Mouse (Mus musculus) small intestine, adult 2 months (tissue): ENCODE measurements around the gene Fer1l5. TPM values are rescaled to one million over a fixed set of nuclear protein-coding genes. Genes with fewer than 3 reads are reported as not detected.

ENCODE experiments used
- H3K27ac ChIP-seq: fragments of 200-500 bp; 2 replicates; pipeline ENCODE4 v1.5.1; 2012; ENCODE audit warnings: low read depth, low read length, control low read depth, inconsistent platforms; ENCODE audit not compliant: insufficient read depth
- H3K27me3 ChIP-seq: fragments of 200-500 bp; 2 replicates; pipeline ENCODE4 v1.6.1; 2012; ENCODE audit warnings: mild to moderate bottlenecking, moderate library complexity, low read length, inconsistent platforms; ENCODE audit not compliant: control insufficient read depth, insufficient read depth
- H3K36me3 ChIP-seq: fragments of 200-500 bp; 2 replicates; pipeline ENCODE4 v1.6.1; 2012; ENCODE audit warnings: mild to moderate bottlenecking, low read length, control low read depth, inconsistent platforms; ENCODE audit not compliant: control insufficient read depth, insufficient read depth
- H3K4me1 ChIP-seq: fragments of 200-500 bp; 2 replicates; pipeline ENCODE4 v1.6.1; 2012; ENCODE audit warnings: low read length, inconsistent platforms, mixed read lengths; ENCODE audit not compliant: control insufficient read depth, insufficient read depth, insufficient read length
- H3K4me3 ChIP-seq: fragments of 200-500 bp; 2 replicates; pipeline ENCODE4 v1.5.1; 2012; ENCODE audit warnings: low read depth, mild to moderate bottlenecking, control low read depth, inconsistent platforms, low read length, moderate library complexity
- CTCF ChIP-seq: fragments of 200-500 bp; IDR thresholded peaks from 2 replicates; pipeline ENCODE4 v1.5.1; 2012; ENCODE audit warnings: low read depth, mild to moderate bottlenecking, control low read depth, inconsistent platforms, low read length, moderate library complexity, mixed read lengths; ENCODE audit not compliant: insufficient replicate concordance, insufficient read length; ENCODE audit errors: extremely low read depth
- POLR2A ChIP-seq: fragments of 200-500 bp; IDR thresholded peaks from 2 replicates; pipeline ENCODE4 v1.6.1; 2012; ENCODE audit warnings: low read depth, mild to moderate bottlenecking, control low read depth, inconsistent platforms, low read length, moderate library complexity
- WGBS: fragments of 180-500 bp; shearing (Covaris S2); methylation state at CpG from one replicate; pipeline ENCODE4 v1.1.7; 2018; 5-methylcytosine and 5-hydroxymethylcytosine counted together
- polyA plus RNA-seq: library from polyadenylated mRNA; depleted of rRNA; stranded (reverse); fragments of >200 nt; gene quantifications from 2 replicates; pipeline ENCODE4 v1.2.3, GENCODE M21; 2012; rRNA removed

The Fer1l5 gene
- polyA plus RNA-seq, 1 experiment: not detected

GRCm38 (mm10) chr1:36461829-36462228, 89.7 kb downstream of the Fer1l5 start:
- Histone ChIP-seq H3K4me3 (no peak overlapping the region), H3K27ac (no peak overlapping the region), H3K27me3 (no peaks in the 10 kb centered on the region), H3K36me3 (no peaks in the 10 kb centered on the region), H3K4me1 (no peaks in the 10 kb centered on the region)
- WGBS: 22% methylated on average over 2 of the region's 2 CpGs
- TF ChIP-seq CTCF (no peak), POLR2A (no peak)

- no peak overlapping the region for H3K27ac ChIP-seq
- WGBS: 22% methylated on average over 4 of the region's 4 CpGs
Observed at GRCm38 (mm10) chr1:36465641-36466160, 93.6 kb downstream of the Fer1l5 start.

GRCm38 (mm10) chr1:36467446-36467845, 95.4 kb downstream of the Fer1l5 start:
- Histone ChIP-seq H3K4me3 (no peak overlapping the region), H3K27me3 (no peaks in the 10 kb centered on the region), H3K4me1 (peaks cover 3% of the 10 kb centered on the region; the same call in 1 of the 2 replicates), H3K27ac (no peak overlapping the region), H3K36me3 (no peaks in the 10 kb centered on the region)
- WGBS: 71% methylated on average over 5 of the region's 5 CpGs
- no peak for TF ChIP-seq CTCF
- TF ChIP-seq POLR2A: no peak

More at GRCm38 (mm10) chr1:36465641-36466160, 93.6 kb downstream of the Fer1l5 start:
- H3K4me1 ChIP-seq: peaks cover 3% of the 10 kb centered on the region; the same call in 1 of the 2 replicates
- no peaks in the 10 kb centered on the region for H3K36me3 ChIP-seq
- TF ChIP-seq CTCF (no peak), POLR2A (no peak)
- H3K4me3 ChIP-seq: no peak overlapping the region
- no peaks in the 10 kb centered on the region for H3K27me3 ChIP-seq

GRCm38 (mm10) chr1:36469811-36470444, 97.8 kb downstream of the Fer1l5 start:
- peak overlapping the region; percentile 26 for H3K27ac ChIP-seq

GRCm38 (mm10) chr1:36471181-36472105, 99.4 kb downstream of the Fer1l5 start, which contains the start of gene Cnnm4:
Cnnm4 (plus strand) TSS chr1:36471620.
- no peaks in the 10 kb centered on the region for H3K36me3 ChIP-seq
- TF ChIP-seq CTCF (no peak), POLR2A (peak; percentile 85; the same call in 1 of the 2 replicates)
- H3K4me1 ChIP-seq: peaks cover 3% of the 10 kb centered on the region; the same call in 1 of the 2 replicates
- H3K27me3 ChIP-seq: no peaks in the 10 kb centered on the region
- peak within 1 kb of the TSS; percentile 74 for H3K4me3 ChIP-seq
- peak within 1 kb of the TSS; percentile 99 for H3K27ac ChIP-seq
- under 1% methylated on average over 77 of the region's 98 CpGs for WGBS

More at GRCm38 (mm10) chr1:36469811-36470444, 97.8 kb downstream of the Fer1l5 start:
- WGBS: 46% methylated on average over 2 of the region's 2 CpGs
- TF ChIP-seq CTCF (no peak), POLR2A (no peak)
- no peaks in the 10 kb centered on the region for H3K36me3 ChIP-seq
- H3K27me3 ChIP-seq: no peaks in the 10 kb centered on the region
- peaks cover 3% of the 10 kb centered on the region; the same call in 1 of the 2 replicates for H3K4me1 ChIP-seq
- H3K4me3 ChIP-seq: no peak overlapping the region

Other genes with a start within 250 kb of the Fer1l5 start
- 6.2 and 11.7 TPM in 2 replicates for gene Uggt1, start 127.6 kb upstream of the Fer1l5 start, polyA plus RNA-seq
- 105 and 170 TPM in 2 replicates for gene Neurl3, start 97.6 kb upstream of the Fer1l5 start, polyA plus RNA-seq
- 4.0 and 11.1 TPM in 2 replicates for gene Arid5a, start 64.6 kb upstream of the Fer1l5 start, polyA plus RNA-seq
- gene Kansl3, start 3.1 kb upstream of the Fer1l5 start, polyA plus RNA-seq: 18.5 and 40.8 TPM in 2 replicates
- 3.9 and 5.5 TPM in 2 replicates for gene Lman2l, start 73.0 kb downstream of the Fer1l5 start, polyA plus RNA-seq
- 29.1 and 107 TPM in 2 replicates for gene Cnnm4, start 99.3 kb downstream of the Fer1l5 start, polyA plus RNA-seq
- gene Cnnm3, start 139.6 kb downstream of the Fer1l5 start, polyA plus RNA-seq: 7.1 and 13.0 TPM in 2 replicates
- gene Ankrd23, start 164.6 kb downstream of the Fer1l5 start, polyA plus RNA-seq: 5.2 and 5.8 TPM in 2 replicates
- not detected in 2 replicates for gene Gm42417, start 167.1 kb downstream of the Fer1l5 start, polyA plus RNA-seq
- gene Ankrd39, start 175.2 kb downstream of the Fer1l5 start, polyA plus RNA-seq: 10.3 and 13.5 TPM in 2 replicates
- gene Sema4c, start 186.1 kb downstream of the Fer1l5 start, polyA plus RNA-seq: 3.4 and 6.0 TPM in 2 replicates